Mouse (Mus musculus) gonadal fat pad, adult 2 months (tissue): ENCODE measurements around the gene Gja6. TPM values are rescaled to one million over a fixed set of nuclear protein-coding genes. Genes with fewer than 3 reads are reported as not detected.

ENCODE experiments used
- DNase-seq: peaks from one replicate; pipeline ENCODE4 v3.0.0-alpha.2; 2012; ENCODE audit warnings: low read depth
- polyA plus RNA-seq: library from polyadenylated mRNA; depleted of rRNA; stranded (reverse); fragments of >200 nt; gene quantifications from 2 replicates; pipeline ENCODE4 v1.2.3, GENCODE M21; 2012; rRNA removed

The Gja6 gene
- polyA plus RNA-seq = 0.11 and 0.13 TPM in 2 replicates

- DNase-seq = no peak
These were observed at the start of gene Gja6 for GRCm38 (mm10) chrX:160906952-160907351. Gene Gja6 (minus strand): TSS chrX:160907052.

GRCm38 (mm10) chrX:160949583-160949982, 42.7 kb upstream of the Gja6 start:
- no peak for DNase-seq

GRCm38 (mm10) chrX:160944722-160945121, 37.9 kb upstream of the Gja6 start:
- DNase-seq = no peak

DNA sequence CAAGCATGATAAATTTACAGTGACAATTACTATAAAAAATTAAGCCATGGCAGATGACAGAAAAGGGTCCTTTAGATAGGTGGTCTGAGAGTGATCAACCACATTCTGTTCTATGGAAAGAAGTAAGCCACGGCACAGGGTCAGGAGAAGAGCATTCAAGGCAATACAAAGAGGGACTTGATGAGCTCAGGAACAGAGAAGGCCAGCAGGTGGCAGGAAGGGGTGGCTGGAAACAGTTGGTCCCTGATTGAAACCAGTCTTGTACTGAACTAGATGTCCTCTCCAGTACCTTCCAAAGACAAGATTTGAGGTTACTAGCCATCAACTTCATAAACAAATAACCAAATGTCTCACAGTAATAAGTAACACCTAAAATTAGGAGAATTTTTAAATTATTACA, 28.7 kb upstream of the Gja6 start:
- DNase-seq = no peak

GRCm38 (mm10) chrX:160930656-160931055, 23.8 kb upstream of the Gja6 start:
- no peak for DNase-seq

GRCm38 (mm10) chrX:160928870-160929269, 22.0 kb upstream of the Gja6 start:
- no peak for DNase-seq

DNA sequence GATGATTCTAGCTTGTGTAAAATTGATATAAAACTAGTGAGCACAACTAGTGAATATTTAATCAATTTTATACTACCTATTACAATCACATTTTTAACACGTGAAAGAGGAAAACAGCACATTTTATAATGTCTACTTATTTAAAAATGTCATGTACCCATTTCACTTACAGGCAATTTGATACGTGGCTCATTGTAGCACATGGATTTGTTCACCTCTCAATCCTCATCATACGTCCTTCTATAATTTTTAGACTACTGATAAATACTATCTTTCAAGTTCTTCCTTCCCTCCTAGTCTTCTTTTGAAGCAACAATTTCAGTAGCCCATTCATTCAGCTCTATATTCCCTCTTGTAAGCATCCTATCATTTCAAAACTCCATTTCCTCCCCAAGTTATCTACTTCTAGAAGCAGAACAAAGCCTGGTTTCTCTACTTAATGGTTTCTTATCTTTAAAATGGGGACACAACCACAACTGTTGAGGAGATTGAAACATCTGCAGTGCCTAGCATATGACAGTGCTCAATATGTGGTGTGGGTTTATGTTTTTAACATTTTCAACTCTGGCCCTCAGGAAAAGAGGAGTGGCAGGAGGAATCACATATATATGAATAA, 12.3 kb upstream of the Gja6 start:
- no peak for DNase-seq

- DNase-seq = no peak
These were observed 375 bp downstream of the Gja6 start for GRCm38 (mm10) chrX:160906477-160906876.

DNA sequence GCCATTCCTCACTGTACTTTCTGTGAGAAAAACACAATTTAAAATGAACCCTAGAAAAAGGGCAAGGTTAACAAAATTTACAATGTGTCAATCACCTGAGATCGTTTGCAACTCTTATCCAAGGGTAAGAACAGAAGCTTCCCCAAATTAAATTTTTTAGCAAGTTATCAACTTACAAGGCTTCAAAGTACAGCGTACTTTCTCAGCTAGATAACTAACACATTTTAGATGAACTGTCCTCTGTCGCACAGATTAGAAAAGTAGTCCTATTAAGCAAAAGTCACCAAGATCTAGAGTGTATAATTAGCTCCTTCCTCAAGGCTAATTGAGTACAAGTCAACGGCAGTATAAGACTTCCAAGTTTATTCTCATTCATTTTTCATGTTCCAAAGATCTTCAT, 939 bp downstream of the Gja6 start:
- no peak for DNase-seq

DNA sequence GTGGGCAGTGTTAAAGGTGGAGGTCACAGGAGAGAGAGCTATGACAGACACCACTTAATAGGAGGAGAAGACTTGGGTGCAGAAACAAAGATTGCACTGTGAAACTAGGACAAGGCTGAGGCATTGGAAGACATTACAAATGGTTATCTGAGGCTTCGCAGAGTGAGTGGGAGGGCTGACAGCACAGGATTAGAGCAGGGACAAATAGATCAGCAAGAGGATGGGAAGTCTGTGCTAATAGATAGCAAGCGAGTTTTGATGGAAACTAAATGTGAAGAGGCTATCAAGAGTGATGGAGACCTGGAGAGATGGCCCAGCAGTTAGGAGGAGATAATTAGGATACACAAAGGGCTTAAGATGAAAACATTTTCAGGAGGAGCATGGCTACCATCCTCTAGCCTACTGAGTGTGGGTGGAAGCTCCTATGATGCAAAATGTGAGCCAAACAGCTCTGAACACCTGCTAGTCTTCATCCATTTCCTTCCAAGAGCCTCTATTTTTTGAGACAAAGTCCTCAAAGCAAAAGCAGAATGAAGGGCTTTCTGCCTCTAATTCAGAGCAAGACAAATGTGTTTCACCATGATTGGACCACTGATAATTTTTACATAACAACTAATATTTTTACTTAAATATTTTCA, 1.7 kb downstream of the Gja6 start:
- DNase-seq = no peak

GRCm38 (mm10) chrX:160901118-160901517, 5.7 kb downstream of the Gja6 start:
- no peak for DNase-seq

DNA sequence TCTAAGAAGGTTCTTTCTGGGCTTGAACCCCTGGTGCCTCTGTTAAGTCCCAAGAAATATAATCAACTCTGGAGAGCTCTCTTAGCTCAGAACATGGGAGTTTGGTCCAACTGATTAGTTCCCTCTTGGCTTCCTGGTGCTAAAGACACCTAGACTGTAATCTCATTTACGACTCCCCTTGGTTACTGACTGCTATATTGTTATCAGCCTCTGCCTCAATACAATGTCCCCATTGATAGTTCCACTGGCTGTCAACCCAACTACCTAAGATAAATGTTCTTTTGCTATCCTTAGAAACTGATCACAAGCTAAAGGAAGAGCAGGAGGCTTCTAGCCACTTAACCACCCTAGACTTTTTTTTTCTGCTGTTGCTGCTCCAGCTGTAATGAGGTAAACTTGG, 14.8 kb downstream of the Gja6 start:
- DNase-seq = no peak

- DNase-seq = no peak
These were observed 20.6 kb downstream of the Gja6 start for GRCm38 (mm10) chrX:160886301-160886700.

GRCm38 (mm10) chrX:160866576-160866975, 40.3 kb downstream of the Gja6 start:
- no peak for DNase-seq

DNA sequence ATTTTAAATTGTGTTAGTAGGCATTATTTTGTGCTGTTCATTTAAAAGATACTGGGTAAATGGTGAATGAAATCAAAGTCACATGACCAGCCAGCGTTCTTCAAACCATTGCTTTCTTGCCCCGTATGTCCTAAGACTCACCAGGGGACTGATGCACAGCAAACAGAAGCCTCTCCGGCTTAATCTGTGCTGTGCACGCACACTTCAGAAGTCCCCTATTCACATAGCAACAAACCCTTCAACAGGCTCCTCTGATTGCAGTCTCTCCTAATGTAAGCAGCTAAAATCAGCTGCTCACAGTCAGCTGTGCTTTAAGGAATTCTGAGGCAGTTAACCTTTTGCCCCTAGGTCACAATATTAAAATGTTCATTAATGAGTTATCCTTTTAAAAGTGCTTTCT, 41.8 kb downstream of the Gja6 start:
- DNase-seq = no peak

DNA sequence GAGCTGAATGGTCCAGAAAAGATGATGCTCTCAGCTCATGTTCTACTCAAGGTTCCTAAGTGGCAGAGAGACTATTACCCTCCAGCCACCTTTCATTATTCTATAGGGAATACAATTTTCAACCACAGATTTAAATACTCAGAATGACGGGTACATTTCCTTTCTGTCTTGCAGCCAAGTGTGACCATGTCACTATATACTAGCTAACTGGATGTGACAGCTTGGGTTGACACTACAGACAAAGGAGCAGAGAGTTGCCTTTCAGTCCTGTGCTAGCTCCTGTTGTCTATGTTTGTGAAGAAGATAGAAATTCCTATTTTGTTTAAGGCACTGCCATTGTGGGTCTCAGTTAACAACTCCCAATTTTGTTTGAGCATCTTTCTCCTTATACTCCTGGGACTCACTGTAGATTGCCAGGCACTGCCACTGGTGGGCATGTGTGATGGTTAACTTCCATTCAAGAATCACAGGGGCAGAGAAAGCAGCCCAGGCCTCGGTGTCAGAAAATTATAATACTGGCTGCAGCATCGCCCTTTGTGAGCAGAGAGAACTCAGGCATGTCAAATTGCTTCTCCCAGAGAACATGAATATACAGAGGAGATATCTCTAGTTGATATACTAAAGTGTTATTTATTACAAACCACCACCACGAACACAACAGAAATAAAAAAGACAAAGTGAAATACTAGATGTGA, 43.0 kb downstream of the Gja6 start:
- DNase-seq = no peak

Other genes starting within 250 kb of the Gja6 start
- 0.06 TPM in 1 of 2 replicates, not detected in the other for gene Ppef1, start 171.3 kb downstream of the Gja6 start, polyA plus RNA-seq
- gene Rs1, start 139.0 kb downstream of the Gja6 start, polyA plus RNA-seq = not detected in 2 replicates
- gene Cdkl5, start 87.7 kb upstream of the Gja6 start, polyA plus RNA-seq = 0.69 and 0.76 TPM in 2 replicates
- gene Scml2, start 210.1 kb upstream of the Gja6 start, polyA plus RNA-seq = 0.22 and 0.30 TPM in 2 replicates